Mouse (Mus musculus) mouse embryonic stem cell (cell line): ENCODE results near the gene Fam196a.

Source experiments
- in situ Hi-C, 2 experiments: fragments of 300-500 bp; cut with MboI; formaldehyde crosslinking; loops; 1 replicate in 1 of 2; 3 replicates in 1 of 2; pipeline ENCODE4 v1.14.3; 2019 to 2020; ENCODE audit warnings: low sequenced_read_pairs in 2 of 2, low pct_unique_long_range_greater_than_20kb in 1 of 2, mixed read lengths in 1 of 2; ENCODE audit not compliant: unreplicated experiment in 1 of 2

Fam196a gene

DNA sequence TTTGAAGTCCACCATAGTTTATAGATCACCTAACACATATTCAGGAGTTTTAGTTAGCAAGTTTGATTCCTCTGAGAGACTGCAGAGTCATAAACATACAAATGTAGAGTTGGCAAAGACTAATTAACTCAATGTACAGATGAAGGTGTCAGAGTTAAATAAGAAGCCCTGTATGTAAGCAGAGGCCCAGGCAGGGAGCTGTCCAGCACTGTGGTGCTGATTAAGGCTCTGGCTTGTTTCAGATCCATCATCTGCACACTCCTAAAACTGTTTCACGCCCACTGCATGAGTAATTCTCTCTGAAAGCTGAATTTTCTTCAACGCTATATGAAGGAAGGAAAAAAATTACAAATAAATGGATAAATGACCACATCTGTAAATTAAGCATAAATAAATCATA lies 74.1 kb downstream of the Fam196a start:
- in situ Hi-C loops = no loop called here

GRCm38 (mm10) chr7:134862000-134862399 lies 76.2 kb downstream of the Fam196a start:
- in situ Hi-C loops = no loop called here

DNA sequence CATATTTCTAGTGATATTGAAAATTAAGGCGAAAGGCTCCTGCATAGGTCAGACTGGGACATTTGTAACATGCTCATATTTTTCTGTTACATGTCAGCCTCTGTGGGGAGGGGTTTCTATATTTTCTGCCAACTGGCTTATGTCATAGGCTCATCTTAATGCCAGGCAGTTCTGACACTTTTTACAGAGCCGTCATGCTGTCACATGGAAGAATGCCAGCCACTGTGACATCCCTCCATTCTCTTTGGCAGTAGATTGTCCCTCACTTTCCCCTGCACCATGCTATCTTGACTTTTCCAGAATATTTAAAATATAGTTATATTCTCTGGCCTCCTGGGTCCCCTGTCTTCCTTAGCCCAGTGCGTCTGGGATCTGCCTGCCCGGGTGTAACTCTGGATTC lies 95.5 kb downstream of the Fam196a start:
- in situ Hi-C loops = no loop called here

DNA sequence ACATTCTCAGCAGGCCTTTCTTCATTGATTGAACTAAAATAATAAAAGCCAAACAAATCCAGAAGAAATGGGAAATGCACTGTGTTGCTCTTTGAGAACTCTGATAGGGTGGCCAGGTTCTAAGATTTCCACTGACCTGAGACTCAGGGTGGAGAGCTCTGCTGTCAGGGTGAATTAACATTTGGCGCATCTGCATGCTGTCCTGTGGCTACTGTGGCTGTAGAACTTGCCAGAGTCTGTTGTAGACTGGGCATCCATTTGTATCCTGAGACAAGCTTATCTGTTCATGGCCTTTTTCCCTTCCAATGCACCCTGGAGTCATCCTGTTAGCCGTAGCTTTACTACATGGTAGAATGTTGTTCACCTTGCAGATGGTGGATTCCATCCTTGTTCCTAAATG lies 98.2 kb downstream of the Fam196a start:
- in situ Hi-C loops = no loop called here
